Mouse (Mus musculus): ENCODE results near the gene Zfp948.

The Zfp948 gene

DNA sequence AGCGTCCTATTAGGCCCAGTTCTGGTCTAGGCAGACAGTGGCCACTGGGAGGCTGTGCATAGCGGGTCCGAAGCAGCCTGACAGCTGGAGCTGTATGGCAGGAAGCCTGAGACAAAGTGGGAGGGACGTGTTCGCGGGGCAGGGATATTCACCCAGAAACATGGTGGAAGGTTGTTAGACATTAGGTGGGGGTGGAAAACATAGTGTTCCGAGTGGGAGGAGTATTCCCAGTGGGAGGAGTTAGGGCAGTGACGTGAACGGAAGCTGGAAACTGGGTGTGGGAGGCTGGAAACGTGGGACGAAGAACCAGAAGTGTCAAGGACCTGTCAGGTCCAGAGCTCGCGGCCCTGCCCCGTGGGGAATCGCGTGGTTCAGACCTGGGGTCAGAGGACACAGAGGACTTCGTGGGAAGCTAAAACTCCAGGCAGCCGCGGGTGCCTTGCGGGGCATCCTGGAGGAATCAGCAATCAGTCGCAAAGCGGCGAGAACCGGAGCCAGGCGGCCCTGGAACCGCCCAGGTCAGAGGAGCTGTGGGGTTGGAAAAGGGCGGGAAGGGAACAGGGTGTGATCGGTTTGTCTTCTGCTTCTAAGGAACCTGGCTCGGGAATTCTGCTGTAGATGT is at the start of gene Zfp948:
Gene Zfp948 (plus strand): TSS at position 281 of the 622 bp plus-strand sequence.
- CTCF ChIA-PET, result interaction anchor here (0.7 kb wide), 1 partner anchor 51 kb away, joined by 11 read pairs; no protein-coding TSS in a partner anchor

DNA sequence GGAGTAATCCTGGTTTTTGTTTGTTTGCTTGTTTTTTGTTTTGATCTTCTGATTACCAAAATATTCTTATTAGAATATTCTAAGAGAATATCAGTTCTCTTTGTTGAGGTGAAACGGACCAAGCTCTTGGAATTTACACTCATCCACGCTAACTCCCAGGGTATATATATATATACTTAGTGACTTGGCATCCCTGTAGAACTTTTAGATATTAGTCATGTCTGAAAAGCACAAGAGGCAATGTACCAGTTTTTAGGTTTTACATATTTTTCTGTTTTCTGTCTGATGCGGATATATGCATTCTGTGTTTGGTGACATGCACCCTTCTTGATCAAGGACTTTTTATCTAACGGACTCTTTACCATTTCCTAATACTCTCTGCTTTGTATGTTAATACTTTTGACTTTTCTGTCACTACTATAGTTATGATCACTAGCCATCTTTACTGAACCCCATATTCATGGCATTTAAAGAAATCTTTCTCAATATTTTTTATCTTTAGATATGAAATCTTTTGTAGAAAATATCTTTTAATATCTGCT is 49.6 kb upstream of the Zfp948 start:
- CTCF ChIA-PET, result interaction anchor here (1.3 kb wide), 1 partner anchor 246 kb away, joined by 3 read pairs; no protein-coding TSS in a partner anchor

DNA sequence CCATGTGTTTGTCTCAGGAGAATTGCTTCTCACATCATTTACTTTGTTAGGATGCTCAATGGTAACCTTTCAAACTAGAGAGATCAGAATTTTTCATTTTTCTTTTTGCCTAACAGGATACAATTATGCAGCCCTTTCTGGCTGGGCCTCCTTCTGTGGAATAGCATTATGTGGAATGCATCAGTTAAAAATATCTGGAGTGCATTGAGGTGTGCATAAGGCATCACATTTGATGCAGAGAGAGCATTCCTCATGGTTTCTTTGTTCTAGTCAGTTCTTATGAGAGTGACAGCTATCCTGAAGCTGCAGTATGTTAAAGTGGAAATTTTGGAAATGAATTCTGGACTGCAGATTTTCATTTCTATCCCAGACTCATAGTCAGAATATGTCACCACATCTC is 40.5 kb upstream of the Zfp948 start:
- CTCF ChIA-PET, result no interaction called here

DNA sequence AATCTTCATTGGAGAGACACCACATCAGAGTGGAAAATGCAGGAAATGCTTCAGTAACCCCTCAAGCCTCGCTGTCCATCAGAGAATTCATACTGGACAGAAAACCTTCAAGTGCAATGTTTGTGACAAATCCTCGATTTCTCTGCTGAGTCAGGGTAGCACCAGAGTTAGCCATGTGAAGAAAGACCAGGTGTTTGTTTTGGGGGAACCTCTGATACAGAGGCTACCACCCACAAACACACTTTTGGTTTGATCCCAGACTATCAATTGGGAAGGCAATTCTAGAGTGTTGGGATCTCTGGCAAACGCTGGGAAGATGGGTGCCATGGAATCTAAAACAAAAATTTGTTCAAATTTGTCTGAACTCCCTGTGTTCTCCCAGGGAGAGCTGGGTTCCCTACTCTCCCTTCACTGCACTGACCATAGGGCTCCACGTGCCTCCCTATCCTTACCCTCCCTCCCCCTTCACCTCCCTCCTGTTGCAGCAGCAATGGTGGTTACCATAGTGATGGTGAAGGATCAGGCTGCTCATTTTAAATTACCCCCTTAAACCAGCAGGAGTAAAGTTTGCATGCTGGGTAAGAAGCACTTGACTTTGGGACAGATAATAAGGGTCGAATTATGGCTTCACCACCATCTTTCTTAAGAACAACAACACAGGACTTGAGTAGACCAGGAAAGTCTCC is 36.0 kb upstream of the Zfp948 start:
- CTCF ChIA-PET, result no interaction called here

DNA sequence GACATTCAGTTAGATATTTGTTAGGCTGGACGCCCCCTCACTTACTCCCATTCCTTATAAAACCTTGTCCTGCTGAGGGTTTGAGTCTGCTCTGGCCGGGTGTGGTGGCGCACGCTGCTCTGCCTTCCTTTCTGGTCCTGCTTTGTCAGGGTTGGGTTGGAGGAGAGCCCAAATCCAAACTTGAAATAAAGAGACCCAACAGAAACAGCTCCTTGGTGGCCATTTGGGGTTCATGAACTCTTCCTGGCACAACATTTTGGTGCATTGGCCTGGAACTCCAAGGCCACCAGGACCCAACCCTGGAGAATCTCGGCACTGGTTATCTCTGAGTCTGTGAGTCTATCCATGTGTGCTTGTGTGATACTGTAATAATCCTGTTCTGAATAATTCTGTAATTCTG is 35.2 kb upstream of the Zfp948 start:
- CTCF ChIA-PET, result no interaction called here

DNA sequence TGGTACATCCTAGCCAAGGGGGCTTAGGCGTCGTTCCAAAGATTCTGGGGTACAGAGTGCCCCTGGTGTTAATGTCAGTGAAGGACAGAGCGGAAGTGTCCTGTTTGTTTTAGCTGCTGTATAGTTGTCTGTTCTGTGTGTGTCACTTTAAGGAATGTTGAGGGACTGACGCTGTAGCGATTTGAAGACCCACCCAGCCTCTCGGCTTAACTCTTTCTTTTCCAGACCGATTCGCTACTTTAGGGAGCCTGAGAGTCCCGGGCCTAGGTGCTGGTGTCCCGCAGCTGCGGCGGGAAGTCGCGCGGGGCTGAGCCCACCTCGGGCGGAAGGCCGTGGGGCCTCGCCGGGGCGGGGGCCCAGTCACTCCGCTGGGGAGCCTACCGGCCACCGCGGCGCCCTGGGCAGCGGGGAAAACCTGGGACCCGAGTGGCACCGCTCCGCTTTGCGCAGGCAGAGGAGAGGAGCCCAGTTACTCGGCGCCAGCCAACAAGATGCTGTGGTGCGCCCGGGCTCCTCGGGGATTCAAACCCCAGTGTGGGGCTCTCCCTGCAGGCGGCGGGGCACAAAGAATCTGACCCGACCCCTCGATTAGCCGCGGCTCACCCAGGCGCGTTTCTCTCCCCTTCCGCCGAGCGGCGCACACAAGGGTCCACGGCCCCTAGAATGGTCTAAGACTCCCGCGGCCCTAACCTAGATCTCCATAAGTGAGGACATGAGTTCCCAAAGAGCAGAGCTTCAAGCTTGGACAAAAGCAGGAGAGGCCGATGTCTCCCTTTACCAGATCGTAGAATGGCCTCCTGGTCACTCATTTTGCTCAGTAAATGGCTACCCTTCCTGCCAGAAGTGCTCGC is 34.5 kb upstream of the Zfp948 start:
- CTCF ChIA-PET, result no interaction called here

DNA sequence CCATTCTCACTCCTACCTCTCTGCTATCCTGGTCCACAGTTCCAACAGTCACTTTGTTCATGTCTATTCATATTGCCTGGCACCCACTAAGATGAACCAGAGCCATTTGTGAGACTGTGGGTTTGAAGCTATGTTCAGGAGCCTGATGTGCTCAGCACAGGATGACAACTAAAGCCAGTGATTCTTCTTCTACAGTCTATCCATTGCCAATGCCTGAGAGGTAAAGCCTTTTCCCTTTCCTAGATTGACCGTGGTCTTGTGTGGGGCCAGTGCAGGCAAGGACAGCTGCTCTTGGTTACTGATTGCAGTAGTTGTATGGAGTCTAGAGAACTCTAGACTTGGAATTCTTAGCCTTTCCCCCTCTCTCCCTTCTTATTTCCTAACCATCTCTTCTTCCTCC is 32.8 kb upstream of the Zfp948 start:
- CTCF ChIA-PET, result interaction anchor here (0.9 kb wide), 1 partner anchor 19 kb away, joined by 4 read pairs; no protein-coding TSS in a partner anchor

DNA sequence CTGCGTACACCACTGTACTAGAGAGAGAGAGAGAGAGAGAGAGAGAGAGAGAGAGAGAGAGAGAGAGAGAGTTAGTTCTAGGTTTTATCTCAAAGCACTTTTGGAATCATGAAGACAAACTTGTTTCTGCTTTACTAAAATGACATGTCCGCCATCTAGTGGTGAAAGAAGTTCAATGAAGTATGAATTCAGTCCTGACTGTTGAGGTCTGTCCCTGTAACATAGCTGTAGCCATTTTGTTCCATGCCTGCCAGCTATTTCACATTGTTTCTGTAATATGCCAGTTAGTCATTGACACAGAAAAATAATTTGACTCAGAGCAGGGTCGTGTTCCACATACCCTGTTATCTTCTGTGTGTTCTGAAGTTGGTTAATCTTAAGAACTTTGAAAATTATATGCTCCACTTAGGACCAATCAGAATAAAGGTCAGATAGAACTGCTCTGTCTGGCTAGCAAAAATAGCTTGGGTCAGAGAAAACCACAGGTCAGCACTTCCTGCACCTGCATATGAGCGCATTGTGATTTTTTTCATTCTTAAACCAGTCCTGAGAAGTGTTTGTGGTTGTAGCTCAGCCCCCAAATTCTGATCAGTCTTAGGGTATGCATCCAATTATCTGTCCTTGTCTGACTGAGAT is 32.2 kb upstream of the Zfp948 start:
- CTCF ChIA-PET, result interaction anchor here (0.5 to 0.9 kb wide), 4 partner anchors 19 to 225 kb away, joined by 3 to 23 read pairs (median 13); partner anchors contain the start of gene Zfp51

DNA sequence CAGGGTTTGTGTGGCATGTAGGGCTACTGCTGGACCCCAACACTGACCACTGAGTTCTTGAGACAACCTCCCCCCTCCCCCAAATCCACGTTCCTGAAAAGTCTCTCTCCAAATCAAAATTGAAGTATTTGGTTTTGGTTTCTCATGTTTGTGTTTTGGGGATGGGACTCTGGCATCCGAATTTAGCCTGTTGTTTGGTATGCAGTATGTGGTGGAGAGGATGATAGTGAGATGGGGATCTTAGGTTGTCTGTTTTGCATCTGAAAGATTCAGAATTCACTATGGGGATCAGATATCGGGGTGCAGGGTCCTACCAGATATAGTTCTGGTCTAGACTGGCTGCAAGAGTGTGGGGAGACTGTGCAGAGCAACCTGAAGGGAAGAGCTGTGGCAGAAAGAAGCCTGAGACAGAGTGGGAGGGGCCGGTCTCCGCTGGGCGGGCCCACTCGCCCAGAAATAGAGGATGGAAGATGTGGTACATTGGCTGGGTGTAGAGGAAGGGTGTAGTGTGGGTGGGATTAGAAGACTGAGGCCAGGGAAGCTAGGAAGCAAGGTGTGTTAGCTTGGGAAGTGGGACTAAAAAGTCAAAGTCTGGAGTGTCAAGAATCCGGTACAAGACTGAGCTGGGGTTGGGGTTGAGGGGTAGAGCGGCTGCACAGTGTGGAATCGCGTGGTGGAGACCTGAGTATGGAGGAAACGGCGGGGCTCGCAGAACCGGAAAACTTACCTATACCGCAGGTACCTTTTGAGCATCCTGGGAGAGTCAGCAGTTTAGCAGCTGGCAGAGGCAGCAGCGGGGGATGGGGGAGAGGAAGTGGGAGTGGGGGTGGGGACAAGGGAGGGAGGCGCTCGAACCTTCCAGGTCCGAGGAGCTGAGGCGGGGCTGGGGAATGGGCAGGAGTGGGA is 31.5 kb upstream of the Zfp948 start, which contains the start of gene Zfp52:
Gene Zfp52 (plus strand): TSS at position 444 of the 906 bp plus-strand sequence.
- CTCF ChIA-PET, result interaction anchor here (0.5 to 0.7 kb wide), 5 partner anchors 12 to 226 kb away, joined by 3 to 23 read pairs (median 5); partner anchors contain the start of gene Zfp51

DNA sequence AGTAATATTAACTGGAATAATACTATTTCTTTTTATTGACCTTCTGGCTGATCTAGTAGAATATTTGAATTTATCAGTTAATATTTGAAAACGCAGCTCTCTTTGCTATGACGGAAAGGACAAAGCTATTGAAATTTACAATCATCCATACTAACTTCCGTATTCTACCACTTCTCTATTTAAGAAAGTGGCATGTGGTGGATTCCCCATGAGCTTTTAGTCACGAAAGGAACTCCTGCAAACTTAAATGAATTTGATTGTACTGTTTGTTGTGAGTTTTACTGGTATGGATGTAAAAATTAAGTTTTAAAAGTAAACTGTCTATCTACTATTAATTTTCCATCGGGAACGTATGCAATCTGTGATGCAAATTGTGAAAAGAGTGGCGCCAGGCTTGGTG is 30.7 kb upstream of the Zfp948 start:
- CTCF ChIA-PET, result interaction anchor here (0.6 kb wide), 1 partner anchor 13 kb away, joined by 5 read pairs; no protein-coding TSS in a partner anchor

DNA sequence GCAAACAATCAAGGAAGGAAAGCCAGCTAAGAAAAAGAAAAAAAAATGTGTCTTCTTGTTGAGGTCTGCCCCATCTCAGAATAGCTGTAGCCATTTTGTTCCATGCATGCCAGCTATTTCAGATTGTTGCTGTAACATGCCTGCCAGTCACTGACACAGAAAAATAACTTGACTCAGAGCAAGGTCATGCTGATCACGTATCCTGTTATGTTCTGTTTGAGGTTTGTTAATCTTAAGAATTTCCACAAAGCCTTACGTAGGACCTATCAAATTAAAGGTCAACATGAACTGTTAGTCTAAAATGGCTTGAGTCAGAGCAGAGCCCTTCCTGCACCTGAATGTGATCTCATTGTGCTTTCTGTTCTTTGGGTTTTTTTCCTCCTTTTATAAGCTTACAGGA is 30.1 kb upstream of the Zfp948 start:
- CTCF ChIA-PET, result no interaction called here

DNA sequence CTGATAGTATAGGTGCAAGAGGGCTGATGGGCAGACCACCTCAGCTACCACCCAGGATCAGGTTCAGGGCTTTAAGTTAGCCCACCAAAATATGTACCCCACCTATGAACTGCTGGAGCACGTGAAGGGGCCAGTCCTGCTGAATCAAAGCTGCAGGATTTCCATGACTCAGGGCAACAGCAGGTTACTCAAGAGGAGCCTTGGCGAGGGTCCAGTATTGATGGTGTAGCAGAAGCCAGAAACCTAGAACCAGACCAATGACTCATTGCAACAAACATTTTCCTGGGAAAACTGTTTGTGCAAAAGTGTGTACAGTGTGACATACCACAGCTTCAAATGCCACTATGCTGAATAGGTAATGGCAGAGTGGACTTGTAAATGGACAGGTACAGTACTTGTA is 9.0 kb upstream of the Zfp948 start:
- CTCF ChIA-PET, result no interaction called here

DNA sequence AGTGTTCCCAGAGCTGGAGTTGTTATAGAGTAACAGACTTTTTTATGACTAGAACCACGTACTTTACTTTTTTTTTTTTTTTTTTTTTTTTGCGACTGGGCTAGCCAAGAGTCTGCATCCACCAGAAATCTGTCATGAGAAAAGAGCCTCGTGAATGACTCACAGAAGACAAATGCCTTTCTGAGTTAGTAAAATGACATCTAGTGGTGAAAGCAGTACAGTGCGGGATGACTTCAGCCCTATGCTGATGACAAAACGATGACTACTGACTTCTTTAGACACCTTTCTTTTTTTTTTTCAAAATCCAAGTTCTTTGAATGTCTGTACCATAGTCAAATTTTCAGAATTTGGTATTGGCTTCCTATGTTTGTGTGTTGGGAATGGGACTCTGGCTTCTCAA is 588 bp upstream of the Zfp948 start:
- CTCF ChIA-PET, result interaction anchor here (0.7 kb wide), 1 partner anchor 1992 kb away, joined by 8 read pairs; no protein-coding TSS in a partner anchor

DNA sequence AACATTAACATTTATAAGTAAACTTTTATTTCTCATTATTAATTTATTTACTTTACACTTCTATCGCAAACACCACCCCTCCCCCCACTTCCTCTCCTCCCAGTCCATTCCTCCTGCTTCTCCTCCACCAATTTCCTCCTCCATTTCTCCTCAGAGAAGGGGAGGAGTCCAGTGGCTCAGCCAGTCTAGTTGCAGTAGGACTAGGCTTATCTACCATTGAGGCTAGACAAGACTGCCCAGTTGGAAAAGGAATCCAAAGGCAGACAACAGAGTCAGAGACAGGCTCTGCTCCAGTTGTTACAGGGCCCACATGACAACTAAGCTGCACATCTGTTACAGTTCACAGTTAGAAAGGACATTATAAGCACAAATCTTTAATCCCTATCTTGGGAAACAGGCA is 888 bp downstream of the Zfp948 start:
- CTCF ChIA-PET, result interaction anchor here (0.7 kb wide), 1 partner anchor 52 kb away, joined by 11 read pairs; no protein-coding TSS in a partner anchor

DNA sequence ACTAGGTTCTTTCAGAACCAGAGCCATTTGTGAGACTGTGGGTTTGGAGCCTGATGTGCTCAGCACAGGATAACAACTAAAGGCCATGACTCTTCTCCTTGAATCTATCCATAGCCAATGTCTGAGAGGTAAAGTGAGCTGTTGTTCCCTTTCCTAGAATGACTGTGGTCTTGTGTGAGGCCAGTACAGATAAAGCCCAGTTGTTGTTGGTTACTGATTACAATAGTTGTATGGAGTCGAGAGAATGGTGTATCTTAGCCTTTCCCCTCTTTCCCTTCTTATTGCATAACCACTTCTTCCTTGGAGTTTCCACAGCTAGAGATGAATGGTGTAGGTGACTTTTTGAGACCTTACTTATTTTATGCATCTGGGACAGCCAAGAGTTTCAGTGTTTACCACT is 12.3 kb downstream of the Zfp948 start:
- CTCF ChIA-PET, result interaction anchor here (0.7 kb wide), 1 partner anchor 124 kb away, joined by 3 read pairs; no protein-coding TSS in a partner anchor

DNA sequence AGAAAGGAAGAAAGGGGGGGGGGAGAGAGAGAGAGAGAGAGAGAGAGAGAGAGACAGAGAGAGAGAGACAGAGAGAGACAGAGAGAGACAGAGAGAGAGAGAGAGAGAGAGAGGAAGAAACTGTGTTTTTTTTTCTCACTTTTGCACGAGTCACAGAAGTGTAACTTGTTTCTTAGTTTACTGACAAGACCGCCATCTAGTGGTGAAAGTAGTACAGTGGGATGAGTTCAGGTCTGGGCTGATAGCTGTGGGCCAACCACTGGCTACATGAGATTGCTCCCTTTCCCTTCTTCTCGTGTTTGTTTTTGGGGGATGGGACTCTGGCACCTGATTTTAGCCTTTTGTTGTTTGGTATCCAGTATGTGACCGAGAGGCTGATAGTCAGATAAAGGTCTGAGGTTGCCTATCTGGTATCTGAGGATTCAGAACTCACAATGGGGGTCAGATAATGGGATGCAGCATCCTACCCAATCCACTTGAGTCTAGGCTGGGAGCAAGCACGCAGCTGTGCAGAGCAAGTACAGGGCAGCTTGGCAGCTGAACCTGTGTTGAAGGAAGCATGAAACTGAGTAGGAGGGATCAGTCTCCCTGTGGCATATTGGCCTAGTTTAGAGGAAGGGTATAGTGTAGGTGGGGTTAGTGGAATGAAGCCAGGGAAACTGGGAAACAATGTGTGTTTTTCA is 12.8 kb downstream of the Zfp948 start:
- CTCF ChIA-PET, result interaction anchor here (0.5 to 0.7 kb wide), 2 partner anchors 124 to 452 kb away, joined by 3 read pairs; no protein-coding TSS in a partner anchor

DNA sequence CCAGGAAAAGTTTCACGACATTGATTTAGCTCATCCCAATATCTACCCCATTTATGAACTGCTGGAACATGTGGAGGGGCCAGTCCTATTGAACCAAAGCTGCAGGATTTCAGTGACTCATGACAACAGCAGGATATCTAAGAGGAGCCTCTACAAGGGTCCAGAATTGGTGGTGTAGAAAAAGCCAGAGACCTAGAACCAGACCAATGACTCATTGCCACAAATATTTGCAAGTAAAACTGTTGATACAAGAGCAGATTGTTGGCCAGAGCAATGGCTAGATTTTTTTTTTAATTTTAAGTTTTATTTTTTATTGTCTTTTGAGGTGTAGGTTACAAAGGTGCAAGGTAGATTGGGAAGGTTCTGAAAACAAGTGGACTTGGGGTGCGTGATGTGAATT is 18.7 kb downstream of the Zfp948 start:
- CTCF ChIA-PET, result no interaction called here

DNA sequence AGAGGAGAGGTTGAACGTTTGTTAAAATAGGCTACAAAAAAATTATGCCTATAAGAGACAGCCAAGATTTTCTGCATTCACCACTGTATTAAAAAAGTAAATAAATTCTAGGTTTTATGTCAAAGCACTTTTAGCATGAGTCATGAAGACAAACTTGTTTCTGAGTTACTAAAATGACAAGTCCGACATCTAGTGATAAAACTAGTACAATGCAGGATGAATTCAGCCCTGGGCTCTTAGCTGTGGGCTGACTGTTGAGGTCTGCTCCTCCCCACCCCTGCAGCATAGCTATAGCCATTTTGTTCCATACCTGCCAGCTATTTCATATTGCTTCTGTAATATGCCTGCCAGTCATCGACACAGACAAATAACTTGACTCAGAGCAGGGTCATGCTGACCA is 49.5 kb downstream of the Zfp948 start:
- CTCF ChIA-PET, result no interaction called here

DNA sequence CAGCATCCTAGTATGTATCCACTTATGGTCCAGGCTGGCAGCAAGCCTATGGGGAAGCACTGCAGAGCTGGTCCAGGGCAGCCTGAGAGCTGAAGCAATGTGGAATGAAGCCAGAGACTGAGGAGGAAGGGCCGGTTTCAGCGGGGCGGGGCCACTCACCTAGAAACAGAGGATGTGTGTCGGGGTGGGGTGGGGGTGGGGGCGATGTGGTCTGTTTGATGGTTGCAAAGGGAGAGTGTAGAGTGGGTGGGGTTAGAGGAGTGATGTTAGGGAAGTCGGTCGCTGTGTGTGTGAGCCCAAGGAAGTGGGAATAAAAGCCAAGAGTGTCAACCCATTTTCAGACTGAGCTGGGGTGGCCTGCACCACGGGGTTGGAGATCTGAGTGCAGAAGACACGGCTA is 50.5 kb downstream of the Zfp948 start:
- CTCF ChIA-PET, result no interaction called here

DNA sequence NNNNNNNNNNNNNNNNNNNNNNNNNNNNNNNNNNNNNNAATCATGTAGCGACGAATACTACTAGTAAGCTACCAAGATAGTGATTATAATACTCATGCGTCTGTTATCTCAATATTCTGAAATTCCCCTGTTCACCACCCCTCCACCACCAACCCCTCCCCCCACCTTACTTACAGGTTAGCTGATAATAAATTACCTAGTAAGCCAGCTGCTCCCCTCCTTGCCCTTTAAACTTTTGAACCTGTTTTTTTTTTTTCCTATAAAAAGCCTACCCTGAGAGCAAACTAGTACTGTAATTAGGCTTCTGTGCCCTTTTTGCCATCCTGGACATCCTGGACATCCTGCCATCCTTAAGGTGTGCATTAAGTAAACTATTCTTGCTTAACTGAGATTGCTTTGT is 56.8 kb downstream of the Zfp948 start:
- CTCF ChIA-PET, result no interaction called here

All from spleen, embryonic (tissue).